Comparison of ENCODE assay signal across 8 mouse cellular contexts in the genomic region with DNA sequence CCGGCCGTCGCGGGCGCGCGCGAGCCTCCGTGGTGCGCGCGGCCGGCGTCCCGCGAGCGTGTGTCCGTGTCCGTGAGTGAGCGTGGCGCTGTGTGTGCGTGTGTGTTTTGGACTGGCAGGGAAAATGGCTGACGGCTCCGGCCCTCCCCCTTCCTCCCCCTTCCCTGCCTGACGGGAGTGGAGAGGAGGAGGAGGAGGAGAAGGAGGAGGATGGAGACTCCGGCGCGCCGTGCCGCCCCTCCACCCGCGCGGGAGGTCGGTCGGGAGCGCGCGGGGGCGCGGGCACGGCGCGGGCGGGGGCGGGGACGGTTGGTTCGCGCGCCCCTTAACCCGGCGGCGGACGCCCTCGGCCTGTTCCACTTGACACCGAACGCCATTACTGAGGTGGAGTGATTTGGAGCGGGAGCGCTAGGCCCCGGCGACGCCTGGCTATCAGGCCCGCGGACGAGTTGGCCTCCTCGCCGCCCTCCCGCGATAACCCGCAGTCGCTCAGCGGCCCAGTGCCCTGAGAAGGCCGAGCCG. TPM values are rescaled to one million over a fixed set of nuclear protein-coding genes. Genes with fewer than 3 reads are reported as not detected.
DNase-seq lines count a peak whose midpoint lies in the region; ATAC-seq and TF ChIP-seq lines count a peak whose summit lies in the region.

No protein-coding gene starts in this region.

- H3K4me2 ChIP-seq in forebrain, embryonic 12.5 days = peak overlapping the region; percentile 52
- H3K4me2 ChIP-seq in heart, embryonic 16.5 days (ENCODE audit: low read depth, low read length) = peak overlapping the region; percentile 64
- H3K4me2 ChIP-seq in liver, postnatal 0 days (ENCODE audit: low read depth, low read length) = peak overlapping the region; percentile 75
- H3K4me2 ChIP-seq in neural tube, embryonic 12.5 days (replicated peaks) = peak overlapping the region; percentile 58
- peak overlapping the region; percentile 64 for H3K4me2 ChIP-seq in stomach, embryonic 16.5 days (ENCODE audit: low read depth, low read length)

- H3K36me3 ChIP-seq in forebrain, embryonic 12.5 days (replicated peaks) = no peaks in the 10 kb centered on the region
- no peaks in the 10 kb centered on the region for H3K36me3 ChIP-seq in heart, embryonic 16.5 days (ENCODE audit: control insufficient read depth, insufficient read depth)
- no peaks in the 10 kb centered on the region for H3K36me3 ChIP-seq in liver, postnatal 0 days (replicated peaks; ENCODE audit: insufficient read depth, low read length)
- H3K36me3 ChIP-seq in neural tube, embryonic 12.5 days = no peaks in the 10 kb centered on the region
- no peaks in the 10 kb centered on the region for H3K36me3 ChIP-seq in stomach, embryonic 16.5 days (ENCODE audit: control insufficient read depth, insufficient read depth, low read length)

- 18% methylated on average over 19 of the region's 73 CpGs for WGBS in forebrain, embryonic 12.5 days
- WGBS in heart, embryonic 16.5 days = 9% methylated on average over 32 of the region's 73 CpGs
- WGBS in liver, postnatal 0 days (ENCODE audit: insufficient replicate concordance) = 22% methylated on average over 19 of the region's 73 CpGs
- 14% methylated on average over 53 of the region's 73 CpGs for WGBS in neural tube, embryonic 12.5 days
- WGBS in stomach, embryonic 16.5 days = 8% methylated on average over 36 of the region's 73 CpGs

- peak; percentile 47 for ATAC-seq in forebrain, embryonic 12.5 days (ENCODE audit: low FRiP score)
- peak; percentile 21 for ATAC-seq in heart, embryonic 16.5 days (replicated peaks; ENCODE audit: extremely low read depth, insufficient read depth, low FRiP score)
- ATAC-seq in liver, postnatal 0 days = peak; percentile 39
- ATAC-seq in neural tube, embryonic 12.5 days (ENCODE audit: low FRiP score, low read depth) = peak; percentile 19
- ATAC-seq in stomach, embryonic 16.5 days (ENCODE audit: insufficient read depth, low FRiP score) = peak; percentile 51; the same call in 1 of the 2 replicates

- TF ChIP-seq EP300 in liver, postnatal 0 days (IDR thresholded peaks at IDR 0.05; ENCODE audit: low read depth) = no peak

- H3K4me1 ChIP-seq in forebrain, embryonic 12.5 days = no peaks in the 10 kb centered on the region
- peaks cover 2% of the 10 kb centered on the region; the same call in 1 of the 2 replicates for H3K4me1 ChIP-seq in heart, embryonic 16.5 days (ENCODE audit: control insufficient read depth, insufficient read depth, low read length)
- no peaks in the 10 kb centered on the region for H3K4me1 ChIP-seq in liver, postnatal 0 days (ENCODE audit: insufficient read depth)
- no peaks in the 10 kb centered on the region for H3K4me1 ChIP-seq in neural tube, embryonic 12.5 days
- no peaks in the 10 kb centered on the region for H3K4me1 ChIP-seq in stomach, embryonic 16.5 days (ENCODE audit: control insufficient read depth, insufficient read depth, low read length)

- no peaks in the 10 kb centered on the region for H3K9me3 ChIP-seq in forebrain, embryonic 12.5 days
- 0 out of 2 replicates have a peak, but pooled peaks cover 2% of the 10 kb centered on the region for H3K9me3 ChIP-seq in heart, embryonic 16.5 days (replicated peaks; ENCODE audit: control insufficient read depth, low read length)
- H3K9me3 ChIP-seq in liver, postnatal 0 days (ENCODE audit: low read length) = no peaks in the 10 kb centered on the region
- no peaks in the 10 kb centered on the region for H3K9me3 ChIP-seq in neural tube, embryonic 12.5 days
- H3K9me3 ChIP-seq in stomach, embryonic 16.5 days (replicated peaks; ENCODE audit: control insufficient read depth, low read length) = no peaks in the 10 kb centered on the region

- peak overlapping the region; percentile 94 for H3K27ac ChIP-seq in forebrain, embryonic 12.5 days
- H3K27ac ChIP-seq in heart, embryonic 16.5 days (ENCODE audit: low read length) = peak overlapping the region; percentile 94
- H3K27ac ChIP-seq in liver, postnatal 0 days (ENCODE audit: low read depth) = peak overlapping the region; percentile 98
- H3K27ac ChIP-seq in neural tube, embryonic 12.5 days = peak overlapping the region; percentile 87
- peak overlapping the region; percentile 94 for H3K27ac ChIP-seq in stomach, embryonic 16.5 days (ENCODE audit: low read length)

- H3K27me3 ChIP-seq in forebrain, embryonic 12.5 days = peaks cover 10% of the 10 kb centered on the region; the same call in 1 of the 2 replicates
- H3K27me3 ChIP-seq in heart, embryonic 16.5 days (ENCODE audit: control insufficient read depth, insufficient read depth, low read length) = peaks cover 4% of the 10 kb centered on the region; the same call in 1 of the 2 replicates
- no peaks in the 10 kb centered on the region; the same call in 1 of the 2 replicates for H3K27me3 ChIP-seq in liver, postnatal 0 days (ENCODE audit: insufficient read depth, low read length)
- H3K27me3 ChIP-seq in neural tube, embryonic 12.5 days (replicated peaks) = no peaks in the 10 kb centered on the region
- H3K27me3 ChIP-seq in stomach, embryonic 16.5 days (ENCODE audit: control insufficient read depth, insufficient read depth, low read length) = peaks cover 6% of the 10 kb centered on the region; the same call in 1 of the 2 replicates

- H3K4me3 ChIP-seq in forebrain, embryonic 12.5 days (replicated peaks) = peak overlapping the region; percentile 72
- H3K4me3 ChIP-seq in heart, embryonic 16.5 days (ENCODE audit: low read length) = peak overlapping the region; percentile 81
- H3K4me3 ChIP-seq in liver, postnatal 0 days (ENCODE audit: low read depth, low read length) = peak overlapping the region; percentile 75
- H3K4me3 ChIP-seq in neural tube, embryonic 12.5 days = peak overlapping the region; percentile 76
- peak overlapping the region; percentile 71 for H3K4me3 ChIP-seq in stomach, embryonic 16.5 days (replicated peaks; ENCODE audit: low read length)

- DNase-seq in CD8-positive naive resting alpha-beta T cell, adult 2 months (ENCODE audit: low read depth in 2 of 2, low spot score in 2 of 2) = peak; percentile 32 to 58
- DNase-seq in c-Kit-positive CD71-positive TER-119-positive erythroid progenitor cells, embryonic 14.5 days (ENCODE audit: low spot score) = peak; percentile 52
- DNase-seq in kidney, postnatal 36 days = peak; percentile 75 to 84
- DNase-seq in liver, postnatal 0 days = peak; percentile 78

- no peak for TF ChIP-seq CTCF in liver, postnatal 0 days (IDR thresholded peaks at IDR 0.05; ENCODE audit: low read depth)

- peak overlapping the region; percentile 92 for H3K9ac ChIP-seq in forebrain, embryonic 12.5 days
- peak overlapping the region; percentile 91 for H3K9ac ChIP-seq in heart, embryonic 16.5 days (ENCODE audit: low read length)
- peak overlapping the region; percentile 81 for H3K9ac ChIP-seq in liver, postnatal 0 days (replicated peaks)
- peak overlapping the region; percentile 84 for H3K9ac ChIP-seq in neural tube, embryonic 12.5 days
- H3K9ac ChIP-seq in stomach, embryonic 16.5 days (ENCODE audit: low read length) = peak overlapping the region; percentile 84

RNA-seq across cellular contexts. Expression of a gene that starts 1.2 kb away (rescaled TPM):
- polyA plus RNA-seq in forebrain, embryonic 12.5 days (2016; fragmentation: Nextera tagmentation; extraction: Ambion mirVana) = 78.5 and 83.2 TPM in 2 replicates
- 16.9 and 19.6 TPM in 2 replicates for polyA plus RNA-seq in heart, embryonic 16.5 days (2015; fragmentation: Nextera tagmentation; extraction: Ambion mirVana)
- polyA plus RNA-seq in liver, postnatal 0 days (2015; fragmentation: Nextera tagmentation; extraction: Ambion mirVana) = 8.4 and 10.8 TPM in 2 replicates
- 49.5 and 52.7 TPM in 2 replicates for polyA plus RNA-seq in neural tube, embryonic 12.5 days (2016; fragmentation: Nextera tagmentation; extraction: Ambion mirVana)
- polyA plus RNA-seq in stomach, embryonic 16.5 days (2015; fragmentation: Nextera tagmentation; extraction: Ambion mirVana) = 24.6 and 25.8 TPM in 2 replicates

Comparison
In these comparisons a context has a peak if more than half of its experiments do, and no peak if none do; other contexts are left out.
1. Peak in every context shown above with its lines: DNase-seq, ATAC-seq, H3K4me3 ChIP-seq and H3K27ac ChIP-seq.